Mouse (Mus musculus): Measurements from ENCODE around the gene Tet3.

- no peak for TF ChIP-seq CTCF (IDR thresholded peaks at IDR 0.05; ENCODE audit: borderline replicate concordance, extremely low read depth, insufficient read depth, insufficient read length)
- no peak for TF ChIP-seq POLR2A (IDR thresholded peaks at IDR 0.05; ENCODE audit: borderline replicate concordance, extremely low read depth, insufficient read depth, insufficient read length, poor library complexity, severe bottlenecking)
These were observed 22.3 kb downstream of the Tet3 start for GRCm38 (mm10) chr6:83436547-83436946.
